Mouse (Mus musculus) mature B cell (primary cell): ENCODE measurements around the gene Itga10.
"Not testable (repeated sequence)": the region's sequence is repeated elsewhere in the genome, so short reads cannot be mapped to it uniquely, and the experiment has no call there.

Experiments
- in situ Hi-C: fragments of 300-500 bp; cut with MboI; formaldehyde crosslinking; loops from 2 replicates; pipeline ENCODE4 v1.14.3; 2019

Gene Itga10

GRCm38 (mm10) chr3:96645018-96645649 is at the start of gene Itga10:
Gene Itga10 (plus strand): TSS chr3:96645584.
- in situ Hi-C loops: no loop called here

GRCm38 (mm10) chr3:96595661-96596060 is 49.7 kb upstream of the Itga10 start:
- in situ Hi-C loops: no loop called here

DNA sequence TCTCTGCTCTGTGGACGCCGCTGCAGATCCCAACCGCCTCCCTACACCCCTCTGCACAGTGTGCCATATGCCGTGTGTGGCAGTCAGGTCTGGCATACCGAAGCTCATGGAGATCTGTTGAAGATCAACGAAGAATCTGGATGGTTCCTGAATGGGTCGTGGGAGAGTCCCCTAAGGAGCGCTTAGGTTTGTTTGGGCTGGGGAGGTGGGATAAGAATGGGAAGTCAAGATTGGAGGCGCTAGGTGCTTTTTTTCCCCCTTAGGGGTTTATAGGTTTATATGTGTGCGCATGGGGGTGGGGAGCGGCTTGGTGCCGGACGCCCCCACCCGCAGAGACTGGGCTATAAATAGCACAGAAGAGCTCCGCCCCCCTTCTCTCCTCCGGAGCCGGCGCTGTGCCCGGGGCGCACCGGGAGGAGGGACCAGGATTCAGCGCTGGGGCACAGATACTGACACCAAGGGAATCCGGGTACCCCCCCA is 49.1 kb upstream of the Itga10 start, which contains the start of gene Ankrd34a:
Gene Ankrd34a, plus strand, starts transcription at position 409 of the 480 bp plus-strand sequence.
- in situ Hi-C loops: no loop called here

DNA sequence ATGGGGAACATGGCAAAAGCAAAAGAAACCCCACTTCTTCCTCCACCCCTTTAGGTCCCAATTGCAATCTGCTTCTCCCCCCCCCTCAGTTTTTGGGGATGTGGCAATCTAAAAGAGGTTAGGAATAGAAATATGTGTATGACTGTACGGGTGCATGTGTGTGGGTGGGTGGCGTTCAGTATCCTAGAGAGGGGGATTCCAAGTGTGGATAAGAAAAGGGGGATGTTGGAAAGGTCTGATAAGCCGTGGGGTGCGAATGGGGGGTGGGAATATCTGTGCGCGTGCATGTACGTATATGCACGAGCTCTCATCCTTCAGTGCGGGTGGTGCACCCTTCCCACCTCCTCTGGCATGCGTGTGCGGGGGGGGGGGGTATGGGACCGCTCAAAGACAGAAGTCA is 48.5 kb upstream of the Itga10 start:
- in situ Hi-C loops: no loop called here

- in situ Hi-C loops: no loop called here
Observed at GRCm38 (mm10) chr3:96597435-96597891, 47.9 kb upstream of the Itga10 start.

DNA sequence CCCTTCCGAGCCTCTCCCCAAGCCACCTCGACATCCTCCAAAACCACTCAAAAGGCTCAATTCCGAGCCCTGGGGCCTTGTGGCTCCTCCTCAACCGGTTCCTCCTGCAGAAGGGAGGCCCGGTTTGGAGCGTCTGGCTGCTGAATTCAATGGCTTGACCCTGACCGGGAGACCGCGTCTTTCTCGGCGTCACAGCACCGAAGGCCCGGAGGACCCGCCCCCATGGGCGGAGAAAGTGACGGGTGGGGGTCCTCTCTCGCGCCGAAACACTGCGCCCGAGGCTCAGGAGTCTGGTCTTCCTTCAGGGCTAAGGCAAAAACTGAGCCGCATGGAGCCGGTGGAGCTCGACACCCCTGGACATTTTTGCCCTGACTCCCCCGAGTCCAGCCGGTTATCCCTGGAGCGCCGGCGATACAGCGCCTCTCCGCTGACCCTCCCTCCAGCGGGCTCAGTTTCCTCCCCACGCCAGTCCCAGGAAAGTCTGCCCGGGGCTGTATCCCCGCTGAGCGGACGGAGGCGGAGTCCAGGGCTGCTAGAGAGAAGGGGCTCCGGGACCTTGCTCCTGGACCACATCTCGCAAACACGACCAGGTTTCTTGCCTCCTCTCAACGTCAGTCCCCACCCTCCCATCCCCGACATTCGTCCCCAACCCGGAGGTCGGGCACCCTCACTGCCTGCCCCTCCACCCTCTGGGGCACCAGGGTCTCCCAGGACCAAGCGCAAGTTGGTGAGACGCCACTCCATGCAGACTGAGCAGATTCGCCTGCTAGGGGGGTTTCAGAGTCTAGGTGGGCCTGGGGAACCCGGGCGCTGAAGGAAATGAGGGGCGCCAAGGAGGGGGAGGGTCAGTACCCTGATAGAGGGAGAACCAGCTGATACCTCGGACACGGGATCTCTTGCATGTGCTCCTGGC is 47.0 kb upstream of the Itga10 start:
- in situ Hi-C loops: no loop called here

DNA sequence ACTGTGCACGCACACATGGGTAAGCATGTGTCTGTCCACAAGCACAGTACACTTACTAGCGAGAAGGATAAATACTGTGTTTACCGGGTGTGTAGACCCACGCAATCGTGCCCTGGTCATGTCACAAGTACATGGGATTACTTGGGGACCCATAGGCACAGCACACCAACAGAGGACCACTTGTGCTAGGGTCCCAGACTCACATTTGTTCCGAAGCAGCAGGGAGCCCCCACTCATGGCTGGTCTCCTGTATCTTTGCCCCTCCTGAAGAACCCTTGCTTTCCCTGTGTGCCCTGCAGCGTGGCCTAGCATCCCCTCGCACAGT is 46.4 kb upstream of the Itga10 start:
- in situ Hi-C loops: no loop called here

- in situ Hi-C loops: no loop called here
Observed at GRCm38 (mm10) chr3:96599411-96599810, 46.0 kb upstream of the Itga10 start.

- in situ Hi-C loops: no loop called here
Observed at GRCm38 (mm10) chr3:96600639-96601250, 44.6 kb upstream of the Itga10 start, which contains the start of gene Lix1l. Gene Lix1l (plus strand): TSS chr3:96601149.

DNA sequence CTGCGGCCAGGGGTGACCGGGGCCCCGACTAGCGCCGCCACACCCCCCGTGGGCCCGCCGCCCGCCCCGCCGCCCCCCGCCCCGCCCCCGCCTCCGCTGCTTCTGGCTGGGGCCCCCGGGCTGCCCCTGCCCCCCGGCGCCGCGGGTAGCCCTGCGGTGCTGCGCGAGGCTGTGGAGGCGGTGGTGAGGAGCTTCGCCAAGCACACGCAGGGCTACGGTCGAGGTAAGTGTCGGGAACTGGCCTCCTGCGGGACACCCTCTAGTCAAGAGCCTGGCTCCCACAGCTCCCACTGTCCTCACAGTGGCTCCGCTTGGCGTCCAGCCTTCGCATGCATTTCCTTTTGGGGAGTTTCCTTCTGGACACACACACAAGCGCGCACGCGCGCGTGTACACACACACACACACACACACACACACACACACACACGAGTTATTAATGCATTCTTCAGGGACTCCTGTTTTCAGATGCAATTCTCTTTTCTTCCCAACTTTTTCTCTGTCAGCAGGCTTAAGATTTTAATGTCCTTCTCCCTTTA is 44.1 kb upstream of the Itga10 start:
- in situ Hi-C loops: no loop called here

GRCm38 (mm10) chr3:96601941-96602703 is 43.3 kb upstream of the Itga10 start:
- in situ Hi-C loops: no loop called here

- in situ Hi-C loops: no loop called here
Observed at GRCm38 (mm10) chr3:96602704-96603084, 42.7 kb upstream of the Itga10 start.

DNA sequence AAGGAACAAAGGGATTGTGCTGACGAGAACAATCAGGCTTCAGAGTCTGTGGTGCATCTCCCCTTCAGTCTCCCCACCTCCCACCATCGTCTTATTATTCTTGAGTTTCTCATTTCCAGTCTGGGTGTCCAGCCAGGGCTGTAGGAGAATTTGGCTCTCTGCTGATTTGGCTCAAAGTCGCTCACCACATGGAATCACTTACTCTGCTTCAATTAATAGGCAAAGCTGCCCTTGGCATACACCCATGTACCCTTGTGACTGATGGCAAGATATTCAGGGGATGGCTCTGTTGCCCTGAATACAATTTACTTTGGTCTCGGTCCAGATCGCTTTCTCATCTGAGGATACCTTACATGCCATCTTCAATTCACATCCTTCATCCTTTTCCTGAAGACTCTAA is 42.1 kb upstream of the Itga10 start:
- in situ Hi-C loops: no loop called here

GRCm38 (mm10) chr3:96606007-96606406 is 39.4 kb upstream of the Itga10 start:
- in situ Hi-C loops: not testable (repeated sequence)

- in situ Hi-C loops: no loop called here
Observed at GRCm38 (mm10) chr3:96606618-96607017, 38.8 kb upstream of the Itga10 start.

DNA sequence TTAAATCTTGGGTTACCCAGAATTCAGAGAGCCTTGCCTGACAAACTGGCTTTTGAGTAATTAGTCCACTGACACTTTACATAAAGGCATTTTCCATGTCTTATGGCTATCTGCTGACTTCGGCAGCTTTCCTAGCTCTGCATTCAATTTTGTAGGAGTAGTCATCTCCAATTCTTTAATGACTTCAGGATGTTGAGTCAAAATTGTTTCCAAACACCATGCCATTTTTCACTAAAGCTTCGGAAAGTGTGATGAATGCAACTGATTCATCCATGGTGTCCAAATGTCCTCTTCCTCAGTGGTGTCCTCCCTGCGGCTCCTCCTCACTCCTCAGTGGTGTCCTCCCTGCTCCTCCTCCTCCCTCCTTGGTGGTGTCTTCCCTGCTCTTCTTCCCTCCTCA is 27.4 kb upstream of the Itga10 start:
- in situ Hi-C loops: no loop called here

DNA sequence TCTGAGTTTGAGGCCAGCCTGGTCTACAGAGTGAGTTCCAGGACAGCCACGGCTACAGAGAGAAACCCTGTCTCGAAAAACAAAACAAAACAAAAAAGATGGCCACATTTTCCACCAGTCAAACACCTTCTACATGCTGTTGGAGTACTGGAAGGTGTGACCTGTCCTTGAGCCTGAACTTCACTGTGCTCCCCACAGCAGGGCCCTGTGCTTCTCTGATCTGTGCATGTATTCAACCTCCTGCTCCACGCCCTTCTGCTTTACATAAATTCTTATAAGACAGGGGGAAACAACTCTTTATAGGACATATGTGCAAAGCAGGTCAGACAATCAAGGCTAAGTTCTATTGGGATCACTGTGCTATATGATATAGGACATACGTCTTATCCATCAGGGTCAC is 22.2 kb upstream of the Itga10 start:
- in situ Hi-C loops: no loop called here

DNA sequence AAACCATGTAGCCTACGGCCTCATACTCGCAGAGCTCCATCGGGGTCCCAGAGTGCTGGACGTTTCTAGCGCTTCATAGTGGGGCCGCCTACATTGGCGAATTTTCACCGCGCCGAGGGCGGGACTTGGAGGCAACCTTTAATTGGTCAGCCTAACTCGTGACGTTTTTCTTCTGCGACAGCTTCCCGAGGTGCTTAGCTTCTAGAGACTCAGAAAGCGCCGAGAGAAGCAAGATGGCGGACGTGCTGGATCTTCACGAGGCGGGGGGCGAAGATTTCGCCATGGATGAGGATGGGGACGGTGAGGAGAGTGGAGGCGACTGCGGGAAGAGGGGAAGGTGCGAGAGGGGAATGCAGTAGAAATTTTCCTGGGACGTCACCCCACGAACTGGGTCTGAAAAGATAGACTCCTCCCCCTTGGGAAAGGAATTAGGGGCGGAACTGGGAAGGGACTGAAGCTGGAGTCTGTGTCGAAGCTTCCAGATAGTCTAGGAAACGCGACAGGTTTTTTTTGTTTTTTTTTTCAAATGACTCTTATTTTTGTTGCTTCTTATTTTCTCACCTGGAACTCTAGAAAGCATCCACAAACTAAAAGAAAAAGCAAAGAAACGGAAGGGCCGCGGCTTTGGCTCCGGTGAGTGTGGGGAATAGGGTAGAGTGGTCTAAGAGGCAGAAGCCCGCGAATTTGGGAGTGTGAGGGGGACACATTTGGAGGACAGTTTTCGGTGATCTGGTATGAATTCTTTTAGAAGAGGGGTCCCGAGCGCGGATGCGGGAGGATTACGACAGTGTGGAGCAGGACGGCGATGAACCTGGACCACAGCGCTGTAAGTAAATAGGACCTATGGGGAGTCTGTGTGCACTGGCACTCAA is 15.4 kb upstream of the Itga10 start, which contains the start of gene Rbm8a:
Gene Rbm8a, plus strand, starts transcription at position 205 of the 872 bp plus-strand sequence.
- in situ Hi-C loops: loop anchor here (5.0 kb wide), 1 partner anchor 83 kb away; no protein-coding TSS in a partner anchor

DNA sequence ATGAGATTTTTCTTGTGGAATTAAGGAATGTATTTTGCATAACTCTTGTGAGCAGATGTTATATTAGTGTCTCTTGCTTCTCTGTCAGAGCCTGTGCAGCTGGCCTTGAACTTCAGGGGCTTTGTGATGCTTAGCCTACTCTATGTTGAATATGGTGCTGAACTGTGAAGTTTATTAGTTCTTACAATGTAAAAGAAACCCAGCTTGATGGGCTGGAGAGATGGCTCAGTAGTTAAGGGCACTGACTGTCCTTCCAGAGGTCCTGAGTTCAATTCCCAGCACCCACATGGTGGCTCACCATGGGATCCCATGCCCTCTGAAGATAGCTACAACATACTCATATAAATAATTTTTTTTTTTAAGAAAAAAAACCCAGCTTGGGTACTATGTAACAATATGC is 13.3 kb upstream of the Itga10 start:
- in situ Hi-C loops: loop anchor here (5.0 kb wide), 1 partner anchor 85 kb away; no protein-coding TSS in a partner anchor

GRCm38 (mm10) chr3:96634015-96634414 is 11.4 kb upstream of the Itga10 start:
- in situ Hi-C loops: loop anchor here (5.0 kb wide), 1 partner anchor 87 kb away; no protein-coding TSS in a partner anchor
